Mouse (Mus musculus): ENCODE results near the gene Dram1. TPM values are rescaled to one million over a fixed set of nuclear protein-coding genes. Genes with fewer than 3 reads are reported as not detected.
"Not testable (repeated sequence)": the region's sequence is repeated elsewhere in the genome, so short reads cannot be mapped to it uniquely, and the experiment has no call there.

The Dram1 gene
- total RNA-seq, 2 experiments from 2014 or later: 1.0 to 1.7 TPM

- H3K27ac ChIP-seq: peak overlapping the region; percentile 90
- intact Hi-C loops (cut with DNase I): loop anchor here (5.0 kb wide), 1 partner anchor 120 kb away; the partner anchor contains the start of gene Chpt1
- DNase-seq: no peak
- TF ChIP-seq CTCF (IDR thresholded peaks at IDR 0.05): no peak
- H3K4me3 ChIP-seq: no peak overlapping the region
Measured at GRCm38 (mm10) chr10:88382009-88382408, 3.1 kb upstream of the Dram1 start.

- Histone ChIP-seq H3K27ac (peak overlapping the region; percentile 90), H3K4me3 (peak overlapping the region; percentile 90)
- no peak for DNase-seq
- intact Hi-C loops (cut with DNase I): loop anchor here (5.0 kb wide), 1 partner anchor 121 kb away; the partner anchor contains the start of gene Chpt1
- TF ChIP-seq CTCF (IDR thresholded peaks at IDR 0.05): no peak
Measured at GRCm38 (mm10) chr10:88381286-88381685, 2.4 kb upstream of the Dram1 start.

DNA sequence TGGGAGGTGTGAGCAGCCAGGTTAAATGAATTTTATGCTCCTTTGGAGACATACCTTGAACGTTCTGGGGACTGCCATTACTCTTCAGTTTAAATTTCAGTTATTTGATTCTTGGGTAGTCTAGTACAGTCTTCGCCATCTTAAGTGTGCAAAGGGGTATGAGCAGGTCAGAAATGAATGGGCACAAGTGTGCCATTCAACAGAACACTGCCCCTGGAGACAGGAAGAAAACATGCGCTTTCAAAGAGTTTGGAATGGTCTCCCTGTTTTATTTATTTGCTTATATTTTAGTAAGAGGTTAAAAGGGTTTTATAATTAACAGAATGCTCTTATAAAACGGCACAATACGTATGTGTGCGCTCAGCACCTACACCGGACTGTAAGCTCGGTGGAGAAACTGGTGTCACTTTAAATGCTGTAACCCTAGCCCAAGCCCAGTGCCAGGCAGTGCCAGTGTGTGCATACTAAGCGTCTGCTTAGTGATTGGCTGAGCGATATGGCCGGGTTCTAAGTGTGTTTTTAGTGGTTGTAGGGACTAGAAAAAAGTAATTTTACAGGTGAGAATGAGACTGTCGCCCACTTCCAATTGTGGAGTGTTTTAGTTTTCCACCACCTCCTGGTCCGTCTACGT lies 1.7 kb upstream of the Dram1 start:
- peak; percentile 27; the same call in 1 of the 2 replicates for TF ChIP-seq CTCF (IDR thresholded peaks at IDR 0.05)
- DNase-seq: peak; percentile 77
- intact Hi-C loops (cut with DNase I): loop anchor here (5.0 kb wide), 1 partner anchor 122 kb away; the partner anchor contains the start of gene Chpt1
- H3K4me3 ChIP-seq: peak overlapping the region; percentile 90
- peak overlapping the region; percentile 90 for H3K27ac ChIP-seq

GRCm38 (mm10) chr10:88380002-88380401 lies 1.1 kb upstream of the Dram1 start:
- intact Hi-C loops (cut with DNase I): loop anchor here (5.0 kb wide), 1 partner anchor 122 kb away; the partner anchor contains the start of gene Chpt1
- peak; percentile 62 for DNase-seq
- Histone ChIP-seq H3K27ac (peak overlapping the region; percentile 90), H3K4me3 (peak overlapping the region; percentile 90)
- no peak for TF ChIP-seq CTCF (IDR thresholded peaks at IDR 0.05)

DNA sequence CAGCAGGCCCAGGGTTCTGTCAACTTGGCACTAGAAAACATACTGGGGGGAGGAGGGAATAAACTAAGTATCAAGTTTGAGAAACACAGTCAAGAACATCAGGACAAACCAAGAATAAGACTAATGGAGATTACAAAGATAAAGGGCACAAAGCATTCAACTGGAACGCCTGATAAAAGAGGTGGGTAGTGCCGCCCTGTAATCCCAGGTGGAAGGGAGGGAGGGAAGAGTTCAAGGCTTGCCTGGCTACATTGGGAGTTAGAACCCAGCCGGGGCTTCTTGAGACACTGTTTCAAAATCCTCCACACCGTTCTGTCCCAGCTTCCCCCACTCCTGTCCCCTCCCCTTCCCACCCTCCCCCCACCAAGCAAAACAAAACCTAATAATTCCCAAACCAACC lies 1.2 kb downstream of the Dram1 start:
- no peak overlapping the region for H3K4me3 ChIP-seq
- TF ChIP-seq CTCF (IDR thresholded peaks at IDR 0.05): no peak
- no peak for DNase-seq
- H3K27ac ChIP-seq: no peak overlapping the region
- intact Hi-C loops (cut with DNase I): loop anchor here (5.0 kb wide), 1 partner anchor 355 kb away; the partner anchor contains the start of gene Arl1

DNA sequence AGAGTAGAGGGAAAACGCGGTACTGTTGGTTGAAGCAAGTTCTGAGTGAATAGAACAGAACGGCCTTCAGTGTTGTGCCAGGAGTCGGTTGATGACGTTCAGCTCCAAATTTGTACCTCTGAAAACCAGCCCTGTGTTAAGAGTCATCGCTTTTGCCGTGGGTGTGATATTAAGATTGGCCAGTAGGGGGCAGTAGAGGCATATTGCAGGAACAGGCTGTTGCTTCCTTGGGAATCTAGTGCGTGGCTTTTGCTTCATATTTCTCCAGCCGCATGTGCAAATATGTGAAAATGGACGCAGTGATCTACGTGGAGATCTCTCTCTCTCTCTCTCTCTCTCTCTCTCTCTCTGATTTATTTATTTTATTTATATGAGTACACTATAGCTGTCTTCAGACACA lies 2.1 kb downstream of the Dram1 start:
- intact Hi-C loops (cut with DNase I): loop anchor here (1.0 to 5.0 kb wide), 2 partner anchors 50 to 356 kb away; partner anchors contain the start of gene Arl1
- TF ChIP-seq CTCF (IDR thresholded peaks at IDR 0.05): peak; percentile 93
- Histone ChIP-seq H3K27ac (peak overlapping the region; percentile 51), H3K4me3 (peak overlapping the region; percentile 56)
- DNase-seq: peak; percentile 90

DNA sequence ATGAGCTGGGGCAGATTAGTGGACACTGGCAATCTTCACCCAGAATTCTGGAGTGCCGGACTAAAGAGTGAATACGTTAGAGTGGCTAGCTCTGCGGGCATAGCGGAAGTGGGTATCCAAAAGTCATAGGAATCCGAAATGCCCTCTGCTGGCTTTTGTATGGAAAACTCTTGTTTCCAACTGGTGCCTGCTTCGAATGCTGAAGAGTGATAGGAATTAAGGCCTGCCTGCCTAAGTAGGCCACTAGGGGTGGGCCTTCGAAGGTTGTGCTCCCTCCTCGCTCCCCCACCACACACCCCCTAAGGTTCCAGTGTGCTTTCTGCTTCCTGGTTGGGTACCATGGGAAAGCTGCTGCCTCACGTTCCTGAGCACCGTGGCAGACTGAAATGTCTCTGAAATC lies 3.9 kb downstream of the Dram1 start:
- intact Hi-C loops (cut with DNase I): loop anchor here (5.0 kb wide), 1 partner anchor 357 kb away; the partner anchor contains the start of gene Arl1
- H3K27ac ChIP-seq: no peak overlapping the region
- no peak overlapping the region for H3K4me3 ChIP-seq
- no peak for TF ChIP-seq CTCF (IDR thresholded peaks at IDR 0.05)
- DNase-seq: no peak

DNA sequence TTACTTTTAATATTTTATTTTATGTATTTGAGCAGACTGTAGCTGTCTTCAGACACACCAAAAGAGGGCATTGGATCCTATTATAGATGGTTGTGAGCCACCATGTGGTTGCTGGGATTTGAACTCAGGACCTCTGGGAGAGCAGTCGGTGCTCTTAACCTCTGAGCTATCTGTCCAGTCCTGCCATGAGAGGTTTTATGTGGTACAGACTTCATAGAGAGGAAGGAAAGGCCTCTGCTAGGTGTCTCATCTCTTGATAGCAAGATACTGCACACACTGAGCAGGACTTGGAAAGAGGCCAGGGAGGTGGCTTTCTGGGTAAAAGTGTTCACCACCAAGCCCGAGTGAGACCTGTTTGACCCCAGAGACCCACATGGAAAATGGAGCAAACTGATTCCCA lies 5.9 kb downstream of the Dram1 start:
- H3K4me3 ChIP-seq; H3K27ac ChIP-seq; DNase-seq; intact Hi-C loops (cut with DNase I): not testable (repeated sequence)

DNA sequence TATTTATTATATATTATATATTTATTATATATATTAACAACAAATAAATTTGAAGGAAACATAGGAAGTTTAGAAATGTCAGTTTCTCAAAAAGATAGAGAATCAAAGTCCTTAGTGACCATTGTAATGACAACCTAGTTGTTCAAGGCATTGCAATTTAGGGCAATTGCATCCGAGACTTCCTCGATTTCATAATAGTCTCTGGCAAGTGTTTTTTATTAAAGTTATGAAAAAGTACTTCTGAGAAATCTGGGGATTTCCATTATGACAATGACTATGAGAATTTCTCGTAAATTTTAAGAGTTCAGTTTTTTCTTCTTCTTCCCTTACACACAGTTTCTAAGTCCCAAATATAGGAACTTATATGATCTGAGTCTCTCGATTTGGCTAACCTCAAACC lies 6.4 kb downstream of the Dram1 start:
- no peak for TF ChIP-seq CTCF (IDR thresholded peaks at IDR 0.05)
- intact Hi-C loops (cut with DNase I): no loop called here
- no peak for DNase-seq
- no peak overlapping the region for H3K27ac ChIP-seq
- H3K4me3 ChIP-seq: no peak overlapping the region

DNA sequence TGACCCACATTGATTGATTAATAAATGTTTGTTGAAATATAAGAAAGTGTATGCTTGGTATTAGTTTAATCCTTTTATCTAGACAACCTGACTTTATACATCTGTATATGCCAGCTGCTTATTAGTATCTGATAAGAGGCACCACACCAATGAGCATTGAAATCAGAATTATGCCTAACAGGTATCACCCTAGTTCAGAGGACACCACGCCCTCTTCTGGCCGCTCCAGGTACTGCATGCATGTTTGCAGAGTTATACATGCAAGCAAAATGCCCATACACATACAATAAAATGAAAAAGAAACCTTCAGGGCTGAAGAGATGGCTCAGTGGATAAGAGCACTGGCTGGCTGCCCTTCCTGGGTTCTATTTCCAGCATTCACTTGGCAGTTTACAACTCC lies 7.1 kb downstream of the Dram1 start:
- no peak overlapping the region for H3K27ac ChIP-seq
- peak; percentile 34 for DNase-seq
- no peak overlapping the region for H3K4me3 ChIP-seq
- intact Hi-C loops (cut with DNase I): no loop called here
- peak; percentile 56 for TF ChIP-seq CTCF (IDR thresholded peaks at IDR 0.05)

GRCm38 (mm10) chr10:88369233-88369632 lies 9.6 kb downstream of the Dram1 start:
- Histone ChIP-seq H3K4me3 (no peak overlapping the region), H3K27ac (no peak overlapping the region)
- no peak for TF ChIP-seq CTCF (IDR thresholded peaks at IDR 0.05)
- DNase-seq: no peak
- intact Hi-C loops (cut with DNase I): no loop called here

- Histone ChIP-seq H3K27ac (no peak overlapping the region), H3K4me3 (no peak overlapping the region)
- no peak for DNase-seq
- no peak for TF ChIP-seq CTCF (IDR thresholded peaks at IDR 0.05)
- intact Hi-C loops (cut with DNase I): no loop called here
Measured at GRCm38 (mm10) chr10:88364221-88364620, 14.7 kb downstream of the Dram1 start.

DNA sequence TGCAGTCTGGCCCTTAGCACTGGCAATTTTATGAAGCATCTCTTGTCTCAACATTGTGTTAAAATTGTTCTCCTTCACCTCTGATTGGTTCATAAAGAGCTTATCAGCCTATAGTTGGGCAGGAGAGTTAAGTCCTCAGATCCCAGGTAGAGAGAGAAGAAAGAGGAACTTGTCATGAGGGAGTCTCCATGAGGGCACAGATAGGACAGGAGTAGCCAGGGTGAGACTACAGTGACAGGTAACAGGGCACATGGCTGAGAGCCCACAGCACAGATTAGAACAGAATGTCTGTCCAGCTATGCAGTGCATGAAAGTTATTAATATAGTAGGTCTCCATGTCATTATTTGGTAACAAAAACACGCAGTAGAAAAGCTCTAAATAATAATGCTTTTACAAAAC lies 16.7 kb downstream of the Dram1 start:
- DNase-seq: no peak
- Histone ChIP-seq H3K4me3 (no peak overlapping the region), H3K27ac (no peak overlapping the region)
- intact Hi-C loops (cut with DNase I): no loop called here
- TF ChIP-seq CTCF (IDR thresholded peaks at IDR 0.05): no peak

All from gastrocnemius, adult 2 months (tissue).